Mouse (Mus musculus) thymus, adult 2 months (tissue): ENCODE measurements around the gene Ubxn6. TPM values are rescaled to one million over a fixed set of nuclear protein-coding genes. Genes with fewer than 3 reads are reported as not detected.
"Not testable (repeated sequence)": the region's sequence is repeated elsewhere in the genome, so short reads cannot be mapped to it uniquely, and the experiment has no call there.

Experiments used
- DNase-seq: peaks from one replicate; pipeline ENCODE4 v3.0.0; 2021
- H3K27ac ChIP-seq: fragments of 200-500 bp; 2 replicates; pipeline ENCODE4 v1.5.1; 2012; ENCODE audit warnings: low read length, control low read depth; ENCODE audit not compliant: control insufficient read depth, insufficient read depth
- H3K27me3 ChIP-seq: fragments of 200-500 bp; 2 replicates; pipeline ENCODE4 v1.6.1; 2012; ENCODE audit warnings: mild to moderate bottlenecking, low read length, moderate library complexity, mixed read lengths; ENCODE audit not compliant: control insufficient read depth, insufficient read depth
- H3K36me3 ChIP-seq: fragments of 200-500 bp; 2 replicates; pipeline ENCODE4 v1.6.1; 2012; ENCODE audit warnings: mild to moderate bottlenecking, low read length, moderate library complexity; ENCODE audit not compliant: control insufficient read depth, insufficient read depth
- H3K4me1 ChIP-seq: fragments of 200-500 bp; replicated peaks from 2 replicates; pipeline ENCODE4 v1.6.1; 2012; ENCODE audit warnings: low read length; ENCODE audit not compliant: control insufficient read depth, insufficient read depth
- H3K4me3 ChIP-seq: fragments of 200-500 bp; 2 replicates; pipeline ENCODE4 v1.5.1; 2012; ENCODE audit warnings: mild to moderate bottlenecking, low read length, control low read depth, moderate library complexity; ENCODE audit not compliant: control insufficient read depth, insufficient read depth
- CTCF ChIP-seq: fragments of 200-500 bp; IDR thresholded peaks from 2 replicates; pipeline ENCODE4 v1.5.1; 2012; ENCODE audit warnings: mild to moderate bottlenecking, control low read depth, low read length, moderate library complexity, borderline replicate concordance; ENCODE audit not compliant: control insufficient read depth, poor library complexity, insufficient read depth; ENCODE audit errors: extremely low read depth
- POLR2A ChIP-seq: fragments of 200-500 bp; IDR thresholded peaks from 2 replicates; pipeline ENCODE4 v1.6.1; 2012; ENCODE audit warnings: mild to moderate bottlenecking, low read length, control low read depth, moderate library complexity; ENCODE audit not compliant: control insufficient read depth, poor library complexity, insufficient read depth; ENCODE audit errors: extremely low read depth
- WGBS: fragments of 180-500 bp; shearing (Covaris S2); methylation state at CpG from one replicate; pipeline ENCODE4 v1.1.7; 2018; 5-methylcytosine and 5-hydroxymethylcytosine counted together
- polyA plus RNA-seq: library from polyadenylated mRNA; depleted of rRNA; stranded (reverse); fragments of >200 nt; gene quantifications from 2 replicates; pipeline ENCODE4 v1.2.3, GENCODE M21; 2012

Ubxn6 gene
- polyA plus RNA-seq, 1 experiment, result 93.1 TPM

GRCm38 (mm10) chr17:56092312-56092711 is 17.5 kb upstream of the Ubxn6 start:
- Histone ChIP-seq H3K27ac (no peak overlapping the region), H3K27me3 (no peaks in the 10 kb centered on the region), H3K4me3 (no peak overlapping the region), H3K4me1 (no peaks in the 10 kb centered on the region), H3K36me3 (peaks cover 6% of the 10 kb centered on the region)
- WGBS, result 100% methylated on average over 1 of the region's 1 CpGs
- TF ChIP-seq POLR2A, result no peak
- no peak for TF ChIP-seq CTCF
- DNase-seq, result no peak

GRCm38 (mm10) chr17:56080781-56081585 is 6.2 kb upstream of the Ubxn6 start:
- no peak overlapping the region for H3K4me3 ChIP-seq
- DNase-seq, result peak; percentile 18
- H3K27ac ChIP-seq, result no peak overlapping the region
- peaks cover 20% of the 10 kb centered on the region for H3K4me1 ChIP-seq
- H3K36me3 ChIP-seq, result no peaks in the 10 kb centered on the region
- no peaks in the 10 kb centered on the region for H3K27me3 ChIP-seq
- TF ChIP-seq CTCF (no peak), POLR2A (no peak)
- WGBS, result 51% methylated on average over 8 of the region's 8 CpGs

- Histone ChIP-seq H3K27ac (no peak overlapping the region), H3K4me1 (peaks cover 23% of the 10 kb centered on the region), H3K4me3 (peak overlapping the region; percentile 88), H3K27me3 (no peaks in the 10 kb centered on the region), H3K36me3 (no peaks in the 10 kb centered on the region)
- TF ChIP-seq CTCF (no peak), POLR2A (no peak)
- peak; percentile 13 for DNase-seq
- 1% methylated on average over 11 of the region's 11 CpGs for WGBS
Observed at GRCm38 (mm10) chr17:56079921-56080320, 5.1 kb upstream of the Ubxn6 start.

- no peaks in the 10 kb centered on the region for H3K27me3 ChIP-seq
- H3K4me3 ChIP-seq, result peak within 1 kb of the TSS; percentile 88
- no peaks in the 10 kb centered on the region for H3K36me3 ChIP-seq
- under 1% methylated on average over 61 of the region's 61 CpGs for WGBS
- peak within 1 kb of the TSS; percentile 25; the same call in 1 of the 2 replicates for H3K27ac ChIP-seq
- TF ChIP-seq CTCF, result no peak
- TF ChIP-seq POLR2A, result peak; percentile 80; the same call in 1 of the 2 replicates
- H3K4me1 ChIP-seq, result peaks cover 26% of the 10 kb centered on the region
- peak; percentile 99 for DNase-seq
Observed at GRCm38 (mm10) chr17:56078880-56079795, 4.3 kb upstream of the Ubxn6 start, which contains the start of gene Hdgfl2. TSS of gene Hdgfl2 (plus strand) at chr17:56079634.

GRCm38 (mm10) chr17:56078361-56078760 is 3.5 kb upstream of the Ubxn6 start:
- H3K27me3 ChIP-seq, H3K36me3 ChIP-seq: not testable (repeated sequence)
- Histone ChIP-seq H3K4me1 (peaks cover 31% of the 10 kb centered on the region), H3K4me3 (0 out of 2 replicates have a peak overlapping the region, but pooled peaks have one; percentile 3), H3K27ac (peak overlapping the region; percentile 23; the same call in 1 of the 2 replicates)
- 65% methylated on average over 9 of the region's 9 CpGs for WGBS
- peak; percentile 20 for DNase-seq

- Histone ChIP-seq H3K27me3 (no peaks in the 10 kb centered on the region), H3K27ac (no peak overlapping the region), H3K36me3 (no peaks in the 10 kb centered on the region), H3K4me3 (no peak overlapping the region), H3K4me1 (peaks cover 31% of the 10 kb centered on the region)
- TF ChIP-seq CTCF (no peak), POLR2A (no peak)
- WGBS, result 91% methylated on average over 5 of the region's 5 CpGs
- DNase-seq, result no peak
Observed at GRCm38 (mm10) chr17:56077523-56077922, 2.7 kb upstream of the Ubxn6 start.
